Mouse (Mus musculus) naive thymus-derived CD4-positive, alpha-beta T cell, adult 5 months (primary cell): ENCODE results near the gene Sema3f. TPM values are rescaled to one million over a fixed set of nuclear protein-coding genes. Genes with fewer than 3 reads are reported as not detected.

Source experiments
- polyA plus RNA-seq: library from polyadenylated mRNA; unstranded; fragments of 100-300 nt; shearing (Covaris generic); gene quantifications from one replicate; pipeline ENCODE4 v1.2.1, GENCODE M21; 2017

The Sema3f gene
- polyA plus RNA-seq: 0.72 TPM

DNA sequence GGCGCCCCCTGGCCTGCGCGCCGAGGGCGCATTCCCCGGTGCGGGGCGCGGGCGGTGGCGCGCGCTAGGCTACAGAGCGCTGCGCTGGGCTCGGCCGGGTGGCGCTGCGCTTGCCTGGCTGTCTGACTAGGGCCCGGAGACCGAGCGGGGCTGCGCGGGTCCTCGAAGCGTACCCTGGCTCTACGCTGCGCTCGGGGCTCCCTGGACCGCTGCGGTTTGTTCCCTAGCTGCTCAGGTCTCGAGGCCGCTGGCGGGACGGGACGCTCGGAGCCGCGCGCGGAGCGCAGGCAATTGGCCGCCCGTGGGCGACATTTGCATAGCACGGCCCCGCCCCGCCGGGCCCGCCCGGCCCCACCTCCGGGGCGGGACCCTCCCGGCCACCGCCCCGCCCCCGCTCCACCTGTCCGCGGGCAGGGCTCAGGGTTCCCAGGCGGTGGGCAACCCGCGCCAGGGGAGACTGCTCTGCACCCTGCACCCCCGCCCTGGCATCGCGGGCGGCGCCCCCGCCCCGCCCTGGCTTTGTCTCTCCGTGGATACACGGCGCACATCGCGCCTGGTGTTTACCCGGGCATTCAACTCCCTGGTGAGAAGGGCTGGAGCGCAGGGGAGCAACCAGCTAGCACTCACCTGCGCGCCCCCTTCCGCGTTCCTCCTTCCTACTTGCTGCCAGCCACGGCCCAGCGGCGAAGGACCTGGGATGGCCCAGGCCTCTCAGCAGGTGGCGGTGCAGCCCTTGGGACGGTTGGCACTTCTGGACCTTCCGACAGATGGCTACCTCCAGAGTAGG, at the start of gene Sema3f:
TSS of gene Sema3f (minus strand) at position 779 of the 787 bp plus-strand sequence.

DNA sequence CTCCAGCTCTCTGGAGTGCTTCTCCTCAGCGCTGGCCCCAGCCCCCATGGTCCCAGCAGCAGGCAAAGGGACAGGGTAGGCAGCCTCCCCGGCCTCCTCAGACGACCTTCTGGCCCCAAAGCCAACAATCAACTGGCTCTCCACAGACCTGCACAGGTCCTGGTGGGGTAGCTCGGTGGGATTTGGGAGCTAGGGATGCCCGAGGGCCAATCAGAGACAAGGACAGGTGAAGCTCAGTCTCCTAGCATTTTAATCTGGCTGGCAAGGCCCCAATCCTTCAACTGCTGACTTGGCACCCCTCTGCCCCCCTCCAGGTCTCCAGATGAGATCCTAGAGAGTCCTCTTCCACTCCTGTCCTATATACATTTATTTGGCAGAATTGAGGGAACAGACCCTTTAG, 30.8 kb downstream of the Sema3f start, which contains the start of gene Gnat1:
TSS of gene Gnat1 (minus strand) at position 212 of the 400 bp plus-strand sequence.

DNA sequence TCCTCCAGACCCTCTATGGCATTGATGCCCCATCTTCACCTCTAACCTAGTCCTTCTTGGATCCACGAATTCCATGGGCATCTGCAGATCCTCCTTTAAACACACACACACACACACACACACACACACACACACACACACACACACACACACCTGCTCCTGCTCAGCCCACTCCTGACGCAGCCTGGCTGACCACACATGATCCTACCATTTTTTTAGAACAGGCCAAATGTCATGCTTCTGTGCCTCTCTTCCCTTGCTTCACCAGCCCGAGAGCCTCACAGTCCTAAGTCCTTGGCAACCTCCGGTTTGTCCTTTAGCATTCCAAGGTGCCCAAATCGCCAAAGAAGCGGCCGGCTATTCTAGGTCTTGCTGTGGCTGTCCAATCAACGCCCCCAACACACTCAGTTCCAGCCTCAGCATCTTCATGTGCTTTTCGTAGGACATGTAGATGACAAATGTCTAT, 40.8 kb downstream of the Sema3f start, which contains the start of gene Slc38a3:
TSS of gene Slc38a3 (minus strand) at position 51 of the 466 bp plus-strand sequence.

DNA sequence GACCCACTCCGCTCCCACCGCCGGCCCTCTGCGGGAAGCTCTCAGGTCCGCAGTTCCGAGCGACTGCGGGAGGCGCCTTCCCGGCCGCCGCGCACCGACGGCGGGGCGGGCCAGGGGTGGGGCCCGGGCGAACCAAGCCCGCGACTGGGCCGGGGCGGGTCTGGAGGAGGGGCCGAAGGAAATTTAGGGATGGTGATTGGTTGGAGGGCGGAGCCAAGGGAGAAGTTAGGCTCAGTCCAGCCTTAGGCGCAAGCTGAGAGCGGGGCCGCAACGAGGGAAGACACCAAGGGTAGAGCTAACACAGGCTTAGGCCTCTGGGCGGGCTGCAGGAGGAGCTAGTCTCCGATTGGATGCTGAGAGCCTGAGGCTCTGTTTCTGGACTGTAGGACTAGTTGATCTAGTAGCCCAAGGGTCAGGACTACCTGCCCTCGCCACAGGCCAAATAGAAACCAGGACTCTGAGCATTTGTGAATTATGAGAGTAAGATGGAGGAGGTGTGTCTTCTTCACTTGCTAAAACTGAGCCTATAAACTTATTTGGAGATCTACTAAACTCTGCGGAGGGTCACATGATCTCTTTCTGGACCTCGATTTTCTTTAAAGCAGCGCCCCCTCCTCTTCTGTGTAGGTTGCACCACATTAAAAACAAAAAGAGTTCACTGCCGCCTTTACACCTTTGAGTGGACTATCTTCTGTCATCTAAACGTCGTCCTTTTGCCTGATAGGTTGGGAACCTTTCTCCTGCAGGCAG, 74.8 kb downstream of the Sema3f start, which contains the start of gene Gnai2:
TSS of gene Gnai2 (minus strand) at position 89 of the 750 bp plus-strand sequence.

Other genes starting within 250 kb of the Sema3f start
- 53.3 TPM for gene Tmem115, start 176.5 kb downstream of the Sema3f start, polyA plus RNA-seq
- 26.2 TPM for gene Cyb561d2, start 168.3 kb downstream of the Sema3f start, polyA plus RNA-seq
- gene Nprl2, start 168.2 kb downstream of the Sema3f start, polyA plus RNA-seq: 61.0 TPM
- gene Zmynd10, start 163.2 kb downstream of the Sema3f start, polyA plus RNA-seq: 1.2 TPM
- gene Rassf1, start 158.9 kb downstream of the Sema3f start, polyA plus RNA-seq: 104 TPM
- gene Tusc2, start 147.2 kb downstream of the Sema3f start, polyA plus RNA-seq: 32.3 TPM
- 2.8 TPM for gene Hyal2, start 142.5 kb downstream of the Sema3f start, polyA plus RNA-seq
- gene Hyal1, start 133.5 kb downstream of the Sema3f start, polyA plus RNA-seq: 2.9 TPM
- gene Naa80, start 131.6 kb downstream of the Sema3f start, polyA plus RNA-seq: 14.0 TPM
- gene Hyal3, start 129.7 kb downstream of the Sema3f start, polyA plus RNA-seq: not detected
- gene Ifrd2, start 122.8 kb downstream of the Sema3f start, polyA plus RNA-seq: 24.5 TPM
- not detected for gene Sema3b, start 101.2 kb downstream of the Sema3f start, polyA plus RNA-seq
- 663 TPM for gene Gnai2, start 75.1 kb downstream of the Sema3f start, polyA plus RNA-seq
- 0.11 TPM for gene Slc38a3, start 40.9 kb downstream of the Sema3f start, polyA plus RNA-seq
- gene Gnat1, start 30.8 kb downstream of the Sema3f start, polyA plus RNA-seq: 5.7 TPM
- 309 TPM for gene Rbm5, start 60.5 kb upstream of the Sema3f start, polyA plus RNA-seq
- 128 TPM for gene Rbm6, start 162.8 kb upstream of the Sema3f start, polyA plus RNA-seq
- gene Mon1a, start 177.7 kb upstream of the Sema3f start, polyA plus RNA-seq: 27.7 TPM
- gene Mst1r, start 196.4 kb upstream of the Sema3f start, polyA plus RNA-seq: 0.25 TPM
- not detected for gene Actl11, start 218.0 kb upstream of the Sema3f start, polyA plus RNA-seq
- gene Camkv, start 225.2 kb upstream of the Sema3f start, polyA plus RNA-seq: not detected
- 4.1 TPM for gene Traip, start 239.7 kb upstream of the Sema3f start, polyA plus RNA-seq